Mouse (Mus musculus) lung, adult 2 months (tissue): ENCODE measurements around the gene Smim12.

Source experiments
- CTCF ChIP-seq: fragments of 200-500 bp; IDR thresholded peaks from 2 replicates; pipeline ENCODE4 v1.5.1; 2011; ENCODE audit warnings: mild to moderate bottlenecking, low read length, control low read depth; ENCODE audit not compliant: insufficient read depth
- POLR2A ChIP-seq: fragments of 200-500 bp; IDR thresholded peaks from 2 replicates; pipeline ENCODE4 v1.6.1; 2011; ENCODE audit warnings: low read depth, mild to moderate bottlenecking, control low read depth, low read length, borderline replicate concordance; ENCODE audit errors: extremely low read depth

- peak; percentile 68 for TF ChIP-seq CTCF
- TF ChIP-seq POLR2A, result no peak
Observed at GRCm38 (mm10) chr4:127235742-127236487, 7.7 kb upstream of the Smim12 start.
